Comparison of ENCODE assay signal across 30 mouse cellular contexts in genomic region chr2:106631986-106632385, GRCm38 (mm10).
"Had no signal": no experiment of that assay in that cellular context is flagged by ENCODE, and none has a peak within 500 bp of the region (broad histone marks: within the 10 kb centered on the region; RNA-seq: fewer than 3 reads in every experiment).

No protein-coding gene starts in this region.

- ATAC-seq: liver, embryonic 12.5 days; liver, postnatal 0 days; lung, postnatal 0 days; midbrain, embryonic 13.5 days; midbrain, embryonic 16.5 days had no signal

- H3K9me3 ChIP-seq: limb, embryonic 10.5 days; limb, embryonic 12.5 days; limb, embryonic 13.5 days; limb, embryonic 15.5 days; liver, embryonic 12.5 days; liver, embryonic 13.5 days; liver, embryonic 15.5 days; lung, embryonic 15.5 days; midbrain, embryonic 10.5 days; midbrain, embryonic 12.5 days; midbrain, embryonic 13.5 days; neural tube, embryonic 12.5 days had no signal

- H3K4me1 ChIP-seq: limb, embryonic 12.5 days; limb, embryonic 13.5 days; limb, embryonic 15.5 days; liver, embryonic 12.5 days; liver, embryonic 13.5 days; liver, embryonic 15.5 days; lung, embryonic 15.5 days; megakaryocyte, embryonic 14.5 days; midbrain, embryonic 10.5 days; midbrain, embryonic 12.5 days; midbrain, embryonic 13.5 days; neural tube, embryonic 12.5 days had no signal

- H3K4me3 ChIP-seq: limb, embryonic 10.5 days; limb, embryonic 12.5 days; limb, embryonic 13.5 days; limb, embryonic 15.5 days; liver, embryonic 12.5 days; liver, embryonic 13.5 days; liver, embryonic 15.5 days; lung, embryonic 15.5 days; megakaryocyte, embryonic 14.5 days; midbrain, embryonic 10.5 days; midbrain, embryonic 12.5 days; midbrain, embryonic 13.5 days; myocyte; neural tube, embryonic 12.5 days had no signal

- H3K27ac ChIP-seq: limb, embryonic 10.5 days; limb, embryonic 12.5 days; limb, embryonic 13.5 days; limb, embryonic 15.5 days; liver, embryonic 12.5 days; liver, embryonic 13.5 days; liver, embryonic 14.5 days; liver, embryonic 15.5 days; lung, embryonic 15.5 days; macrophage; midbrain, embryonic 10.5 days; midbrain, embryonic 12.5 days; midbrain, embryonic 13.5 days; neural tube, embryonic 12.5 days had no signal

- H3K4me2 ChIP-seq: limb, embryonic 12.5 days; limb, embryonic 13.5 days; limb, embryonic 15.5 days; liver, embryonic 11.5 days; liver, embryonic 12.5 days; liver, embryonic 13.5 days; liver, embryonic 15.5 days; lung, embryonic 14.5 days; lung, embryonic 15.5 days; midbrain, embryonic 12.5 days; midbrain, embryonic 13.5 days; neural tube, embryonic 12.5 days had no signal

- H3K27me3 ChIP-seq: limb, embryonic 12.5 days; limb, embryonic 13.5 days; limb, embryonic 15.5 days; liver, embryonic 12.5 days; liver, embryonic 13.5 days; liver, embryonic 15.5 days; lung, embryonic 15.5 days; megakaryocyte, embryonic 14.5 days; midbrain, embryonic 12.5 days; midbrain, embryonic 13.5 days; neural tube, embryonic 12.5 days had no signal

- H3K36me3 ChIP-seq: limb, embryonic 10.5 days; limb, embryonic 12.5 days; limb, embryonic 13.5 days; limb, embryonic 15.5 days; liver, embryonic 12.5 days; liver, embryonic 13.5 days; liver, embryonic 15.5 days; lung, embryonic 15.5 days; midbrain, embryonic 10.5 days; midbrain, embryonic 12.5 days; midbrain, embryonic 13.5 days; neural tube, embryonic 12.5 days had no signal

- DNase-seq: left cerebral cortex, postnatal 4 days; liver; liver, embryonic 13.5 days; liver, postnatal 0 days; lung, adult 18-20 months; lung, adult 2 months; lung, embryonic 14.5 days; lung, postnatal 10 days; lung, postnatal 14 days; lung, postnatal 36 days; lung, postnatal 4 days; midbrain, embryonic 14.5 days had no signal

- H3K9ac ChIP-seq: limb, embryonic 12.5 days; limb, embryonic 13.5 days; limb, embryonic 15.5 days; liver, embryonic 12.5 days; liver, embryonic 13.5 days; liver, embryonic 14.5 days; liver, embryonic 15.5 days; liver, postnatal 0 days; lung, embryonic 14.5 days; lung, embryonic 15.5 days; midbrain, embryonic 12.5 days; midbrain, embryonic 13.5 days; neural tube, embryonic 12.5 days had no signal
